Mouse (Mus musculus) megakaryocyte-erythroid progenitor cell, adult 5-6 weeks (primary cell): ENCODE measurements around the gene 1810013L24Rik. TPM values are rescaled to one million over a fixed set of nuclear protein-coding genes. Genes with fewer than 3 reads are reported as not detected.

Source experiments
- ATAC-seq: replicated peaks from 2 replicates; pipeline ENCODE4 v1.8.0; 2016; ENCODE audit warnings: mild to moderate bottlenecking, inconsistent platforms; ENCODE audit not compliant: severe bottlenecking, poor library complexity, low FRiP score, low TSS enrichment
- total RNA-seq, 2 experiments: library from RNA; stranded (forward) in 1 of 2; stranded (reverse) in 1 of 2; fragments of 200-1000, 215-1000 nt in 1 of 2; fragments of >200 nt in 1 of 2; fragmentation: Nextera tagmentation in 1 of 2; gene quantifications; 2 replicates each; pipeline ENCODE4 v1.2.3; 2014 to 2017

The 1810013L24Rik gene
- total RNA-seq, 2 experiments from 2014 or later, result 45.2 to 45.7 TPM

DNA sequence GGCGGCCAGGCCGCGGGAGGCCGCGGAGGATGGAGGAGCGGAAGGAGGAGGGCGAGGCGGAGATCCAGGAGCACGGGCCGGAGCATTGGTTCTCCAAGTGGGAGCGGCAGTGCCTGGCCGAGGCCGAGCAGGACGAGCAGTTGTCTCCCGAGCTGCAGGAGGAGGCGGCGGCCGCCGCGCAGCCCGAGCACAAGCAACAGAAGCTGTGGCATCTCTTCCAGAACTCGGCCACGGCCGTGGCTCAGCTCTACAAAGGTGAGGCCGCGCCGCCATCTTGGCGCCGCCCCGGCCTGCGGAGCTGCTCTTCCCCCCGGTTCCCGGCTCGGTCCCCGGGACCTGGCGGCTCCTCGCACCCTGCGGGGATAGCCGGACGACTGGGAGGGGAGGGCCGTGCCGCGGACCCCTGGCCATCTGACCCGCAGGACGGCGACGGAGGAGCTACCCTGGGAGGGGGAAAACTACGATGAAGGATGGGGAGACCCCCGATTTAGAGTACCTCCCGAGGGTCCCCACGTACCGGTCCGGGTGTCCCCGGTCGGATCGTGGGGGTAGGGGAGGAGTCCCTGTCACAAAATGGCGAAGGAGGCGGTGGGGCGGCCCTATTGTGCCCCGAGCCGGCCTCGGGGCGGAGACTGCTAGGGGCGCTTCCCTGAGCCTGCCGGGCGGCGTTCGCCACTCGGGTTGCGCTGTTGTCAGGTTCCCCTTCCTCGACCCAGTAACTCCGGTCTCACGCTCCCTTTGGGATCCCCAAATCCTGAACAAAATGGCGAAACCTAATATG is 721 bp downstream of the 1810013L24Rik start:
- ATAC-seq, result peak; percentile 53

DNA sequence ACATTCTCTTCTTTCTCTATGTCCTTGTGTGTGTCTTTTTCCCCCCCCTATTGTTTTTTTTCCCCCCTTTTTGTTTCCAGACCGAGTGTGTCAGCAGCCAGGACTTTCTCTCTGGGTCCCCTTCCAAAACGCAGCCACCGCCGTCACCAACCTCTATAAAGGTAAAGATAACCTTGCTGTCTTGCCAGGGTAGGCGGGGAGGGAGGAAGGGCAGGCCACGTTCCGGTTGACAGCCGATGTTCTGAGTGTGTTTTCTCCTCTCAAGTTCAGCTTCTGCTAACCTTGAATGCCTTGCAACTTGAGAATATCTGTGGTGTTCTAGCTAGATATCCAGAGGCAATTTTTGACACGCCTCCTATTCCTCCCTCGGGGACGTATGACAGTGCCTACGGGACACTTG is 1.3 kb downstream of the 1810013L24Rik start:
- no peak for ATAC-seq

DNA sequence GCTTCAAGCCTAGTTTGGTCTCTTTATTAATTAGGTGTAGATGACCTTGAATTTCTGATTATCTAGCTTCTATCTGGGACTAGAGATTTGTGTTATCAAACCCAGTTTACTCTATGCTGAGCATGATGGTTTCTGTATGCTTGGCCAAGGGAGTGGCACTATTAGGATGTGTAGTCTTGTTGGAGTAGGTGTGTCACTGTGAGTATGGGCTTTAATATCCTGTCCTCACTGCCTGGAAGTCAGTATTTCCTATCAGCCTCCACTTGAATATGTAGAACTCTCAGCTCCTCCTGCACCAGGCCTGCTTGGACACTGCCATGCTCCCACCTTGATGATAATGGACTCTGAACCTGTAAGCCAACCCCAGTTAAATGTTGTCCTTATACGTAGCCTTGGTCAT is 7.0 kb downstream of the 1810013L24Rik start:
- ATAC-seq, result no peak

DNA sequence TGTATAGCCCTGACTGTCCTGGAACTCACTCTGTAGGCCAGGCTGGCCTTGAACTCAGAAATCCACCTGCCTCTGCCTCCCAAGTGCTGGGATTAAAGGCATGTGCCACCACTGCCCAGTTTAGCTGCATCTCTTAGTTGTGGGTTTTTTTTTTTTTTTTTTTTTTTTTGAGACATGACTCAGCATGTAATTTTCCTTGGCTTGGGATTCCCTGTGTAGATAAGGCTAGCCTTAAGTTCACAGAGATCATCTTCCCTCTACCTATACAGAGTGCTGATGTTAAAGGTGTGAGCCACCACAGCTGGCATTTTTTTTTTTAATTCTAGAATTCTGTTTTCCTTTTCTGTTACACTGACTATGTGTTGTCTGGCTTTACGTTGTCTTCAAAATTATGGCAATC is 7.7 kb downstream of the 1810013L24Rik start:
- 0 out of 2 replicates have a peak, but pooled peaks have one; percentile 14 for ATAC-seq

DNA sequence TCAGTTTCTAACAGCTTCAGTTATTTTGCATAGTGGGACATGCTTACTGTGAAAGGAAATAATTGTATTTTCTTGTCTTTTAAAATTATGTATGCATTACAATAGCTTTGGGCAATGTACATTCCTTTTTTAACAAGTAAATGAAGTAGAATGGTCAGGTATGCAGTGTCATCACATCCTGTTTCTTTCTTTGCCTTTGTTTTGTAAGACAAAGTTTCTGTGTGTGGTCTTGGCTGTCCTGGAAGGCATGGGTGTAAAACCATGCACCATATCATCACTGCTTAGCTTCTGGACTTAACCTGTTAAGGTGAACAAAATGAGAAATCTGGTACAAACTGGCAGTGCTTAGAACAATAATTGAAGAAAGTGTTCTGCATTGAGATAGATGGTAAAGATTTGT is 9.0 kb downstream of the 1810013L24Rik start:
- no peak for ATAC-seq

DNA sequence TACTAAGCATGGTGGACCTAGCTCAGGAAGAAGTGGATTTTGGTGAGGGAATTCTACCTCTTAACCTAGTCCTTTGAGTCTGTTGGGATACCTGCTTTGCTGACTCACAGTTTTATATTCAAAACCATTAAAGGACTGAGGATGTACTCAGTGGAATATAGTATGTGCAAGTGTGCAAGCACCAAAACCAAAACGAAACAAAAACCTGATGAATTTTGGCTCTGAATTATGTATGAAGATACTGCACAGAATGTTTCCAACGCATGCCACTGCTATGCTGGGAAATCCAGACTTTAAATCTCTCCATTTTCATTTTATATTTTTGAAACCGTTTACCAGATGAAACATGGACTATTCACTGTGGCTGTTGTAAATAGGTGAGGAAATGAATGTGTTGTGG is 10.7 kb downstream of the 1810013L24Rik start:
- no peak for ATAC-seq

DNA sequence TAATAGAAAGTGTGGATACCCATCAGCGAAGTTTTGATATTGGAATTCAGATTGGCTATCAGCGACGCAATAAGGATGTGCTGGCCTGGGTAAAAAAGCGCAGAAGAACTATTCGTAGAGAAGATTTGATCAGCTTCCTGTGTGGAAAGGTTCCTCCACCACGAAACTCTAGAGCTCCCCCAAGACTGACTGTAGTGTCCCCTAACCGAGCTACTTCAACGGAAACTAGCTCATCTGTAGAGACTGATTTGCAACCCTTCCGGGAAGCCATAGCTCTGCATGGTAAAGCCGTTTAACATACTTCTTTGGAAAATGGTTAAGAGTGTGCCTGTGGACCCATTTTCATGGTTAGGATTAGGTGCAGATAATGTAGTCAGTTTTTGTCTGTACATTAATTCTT is 13.1 kb downstream of the 1810013L24Rik start:
- ATAC-seq, result no peak

DNA sequence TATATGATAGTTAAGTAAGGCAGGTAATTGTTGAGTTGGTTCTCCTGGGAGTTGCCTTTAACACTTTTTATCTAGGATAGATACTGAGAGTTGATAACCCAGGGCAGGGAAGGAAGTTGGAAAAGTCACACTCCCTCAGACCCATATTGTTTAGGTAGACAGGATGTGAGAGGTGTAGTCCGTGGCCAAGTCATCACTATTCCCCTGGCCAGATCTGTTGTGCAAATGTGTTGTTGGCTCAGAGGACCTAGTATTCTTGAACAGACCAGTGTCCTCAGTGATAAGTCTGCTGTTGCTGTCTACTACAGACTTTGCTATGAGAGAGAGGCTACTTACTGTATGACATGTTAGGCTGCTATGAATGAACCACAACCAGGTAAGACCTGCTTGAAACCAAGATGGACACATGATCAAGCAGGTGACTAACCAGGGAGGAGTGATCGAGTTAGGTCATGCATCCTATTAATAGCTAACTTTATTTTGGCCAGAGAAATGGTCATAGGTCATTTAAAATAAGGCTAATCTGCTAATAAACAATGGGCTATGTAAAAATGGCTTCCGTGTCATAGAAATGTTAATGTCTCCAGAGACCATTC is 13.8 kb downstream of the 1810013L24Rik start:
- ATAC-seq, result no peak

DNA sequence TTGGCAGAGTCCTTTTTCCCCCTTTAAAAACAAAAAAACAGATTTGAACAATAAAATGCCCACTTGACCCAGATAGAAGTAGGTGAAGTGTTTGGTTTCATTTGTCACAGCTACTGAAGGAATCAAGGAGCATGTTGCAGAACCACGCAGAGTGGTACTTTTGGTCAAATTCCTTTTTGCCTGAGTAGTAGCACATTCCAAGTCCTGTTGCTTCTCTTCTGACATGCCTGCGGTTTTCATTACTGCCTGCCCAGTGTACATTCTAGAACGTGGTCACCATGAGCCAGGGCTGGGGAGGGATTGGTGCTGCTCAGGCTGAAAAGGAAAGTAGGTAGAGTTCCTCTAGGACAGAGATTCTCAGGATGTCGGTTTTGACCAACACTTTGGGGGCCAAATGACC is 16.1 kb downstream of the 1810013L24Rik start:
- ATAC-seq, result no peak

DNA sequence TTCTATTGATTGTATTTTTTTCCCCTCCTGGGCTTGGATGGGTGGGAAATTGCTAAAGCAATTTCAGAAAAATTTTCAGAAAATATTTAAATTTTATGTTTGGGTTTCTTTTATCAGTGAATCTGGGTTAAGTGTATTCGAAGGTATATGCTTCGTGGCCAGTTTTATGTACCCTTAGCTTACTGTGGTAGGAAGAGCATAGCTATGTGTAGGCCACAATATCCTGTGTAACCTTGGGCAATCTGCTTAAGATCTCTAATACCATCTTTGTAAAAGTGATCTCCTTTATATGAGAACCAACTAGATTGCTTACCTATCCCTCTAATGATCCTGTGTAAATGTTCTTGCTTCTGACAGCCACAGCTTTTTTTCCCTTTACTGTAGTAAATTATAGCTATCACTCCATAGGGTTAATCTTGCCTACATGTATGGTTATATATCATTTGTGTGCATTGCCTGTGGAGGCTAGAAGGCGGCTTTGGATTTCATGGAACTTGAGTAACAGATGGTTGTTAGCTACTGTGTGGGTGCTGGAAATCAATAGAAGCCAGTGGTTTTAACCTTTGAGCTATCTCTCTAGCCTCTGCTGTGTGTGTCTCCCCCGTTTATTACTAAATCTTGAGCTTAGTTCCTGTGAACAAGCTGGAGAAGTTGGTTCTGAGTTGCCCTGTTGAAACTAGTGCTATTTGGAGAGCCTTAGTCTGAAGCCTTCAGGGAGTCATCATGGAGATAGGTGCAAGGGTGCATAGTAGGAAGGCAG is 18.6 kb downstream of the 1810013L24Rik start:
- no peak for ATAC-seq

DNA sequence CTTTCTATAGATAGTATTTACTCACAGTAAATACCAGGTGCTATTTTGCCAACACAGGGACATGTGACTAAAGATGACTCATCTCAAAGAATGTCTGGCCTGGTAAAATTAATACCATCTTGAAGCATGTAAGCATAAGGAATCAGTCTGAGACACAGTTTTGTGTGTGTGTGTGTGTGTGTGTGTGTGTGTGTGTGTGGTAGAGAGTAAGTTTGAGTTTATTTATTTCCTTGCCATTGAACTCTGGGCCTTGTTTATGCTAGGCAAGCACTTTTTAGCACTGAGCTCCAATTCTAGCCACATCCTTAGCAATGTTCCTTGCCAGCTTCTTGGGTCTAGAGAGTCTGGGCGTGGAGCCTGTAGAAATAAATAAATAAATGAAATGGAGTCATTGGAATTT is 20.0 kb downstream of the 1810013L24Rik start:
- ATAC-seq, result no peak

DNA sequence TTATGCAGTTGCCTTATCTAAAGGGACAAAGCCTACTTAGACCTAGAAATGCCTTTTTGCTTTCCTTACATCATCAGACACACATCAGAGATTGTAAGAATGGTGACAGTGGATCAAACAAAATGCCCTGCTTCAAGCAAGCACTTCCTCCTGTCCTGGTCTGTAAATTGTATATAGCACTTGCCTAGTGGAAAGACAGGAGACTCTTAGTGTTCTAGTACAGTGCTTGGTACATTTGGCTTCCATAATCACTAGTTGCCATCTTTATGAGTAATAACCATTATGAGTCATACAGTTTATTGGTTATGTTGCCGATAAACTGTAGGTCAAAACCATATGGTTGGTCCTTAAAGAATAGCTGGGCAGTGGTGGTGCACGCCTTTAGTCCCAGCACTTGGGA is 25.2 kb downstream of the 1810013L24Rik start:
- no peak for ATAC-seq

DNA sequence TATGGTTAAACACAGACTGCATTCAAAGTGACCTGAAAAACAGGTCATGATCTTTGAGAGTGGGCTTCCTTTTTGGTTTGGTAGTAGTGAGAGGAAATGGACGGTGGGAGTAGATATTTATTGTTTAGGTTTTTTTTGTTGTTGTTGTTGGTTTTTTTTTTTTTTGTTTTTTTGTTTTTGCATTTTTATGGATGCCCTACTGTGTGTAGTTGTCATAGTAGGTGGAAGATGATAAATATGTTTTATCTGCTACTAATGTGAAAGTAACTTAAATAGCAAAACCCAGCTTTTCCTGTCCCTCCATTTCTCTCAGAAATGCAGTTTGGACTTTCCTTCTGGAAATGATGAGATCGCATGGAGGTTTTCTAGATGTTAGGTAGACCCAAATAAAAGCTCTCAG is 26.9 kb downstream of the 1810013L24Rik start:
- no peak for ATAC-seq

DNA sequence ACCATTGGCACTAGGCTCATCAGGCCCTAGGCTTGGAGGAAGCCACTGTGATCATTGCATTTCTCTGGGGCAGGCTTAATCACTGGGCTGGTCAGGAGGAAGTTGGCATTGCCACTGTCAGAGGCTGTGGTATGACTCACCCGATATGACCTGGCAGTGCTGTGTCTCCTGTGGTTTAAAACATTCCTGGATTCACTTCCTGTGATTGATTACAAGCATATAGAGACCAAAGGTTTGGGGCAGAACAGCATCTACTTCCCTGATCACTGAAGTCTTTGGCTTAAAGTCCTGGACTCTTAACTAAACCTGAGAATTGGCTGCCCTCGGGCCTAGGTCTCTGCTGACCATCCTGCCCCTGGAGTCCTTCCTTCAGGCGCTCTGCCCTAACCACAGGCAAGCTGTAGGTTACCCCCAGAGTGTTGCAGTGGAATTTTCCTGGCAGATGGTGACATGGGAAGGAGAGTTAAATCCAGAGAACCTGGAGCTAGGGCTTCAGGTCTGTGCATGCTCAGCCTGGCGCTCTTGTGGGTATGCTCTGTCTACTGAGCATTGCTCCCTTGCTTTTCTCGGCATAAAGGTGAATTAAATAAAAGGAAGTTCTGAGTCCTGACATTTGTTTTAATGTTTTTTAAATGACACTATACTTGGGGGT is 32.6 kb downstream of the 1810013L24Rik start:
- ATAC-seq, result peak; percentile 35; the same call in 1 of the 2 replicates

DNA sequence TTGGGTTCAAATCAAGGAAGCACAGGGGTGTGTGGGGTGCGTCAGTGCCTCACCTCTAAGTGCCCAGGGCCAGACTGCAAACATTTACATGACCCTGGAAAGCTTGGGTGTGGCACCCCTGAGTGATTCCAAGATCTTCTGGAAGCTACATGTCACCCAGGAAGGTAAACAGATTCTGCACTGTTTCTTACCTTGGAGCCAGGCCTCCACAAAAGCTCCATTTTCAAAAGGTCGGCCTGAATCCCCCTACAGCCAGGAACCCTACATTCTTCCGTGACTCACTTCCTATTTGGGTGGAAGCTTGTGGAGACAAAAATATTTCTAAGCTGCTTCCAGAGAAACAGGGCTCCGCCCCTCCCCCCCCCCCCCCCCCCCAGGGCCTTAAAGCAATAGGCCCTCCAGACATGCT is 34.3 kb downstream of the 1810013L24Rik start:
- no peak for ATAC-seq

DNA sequence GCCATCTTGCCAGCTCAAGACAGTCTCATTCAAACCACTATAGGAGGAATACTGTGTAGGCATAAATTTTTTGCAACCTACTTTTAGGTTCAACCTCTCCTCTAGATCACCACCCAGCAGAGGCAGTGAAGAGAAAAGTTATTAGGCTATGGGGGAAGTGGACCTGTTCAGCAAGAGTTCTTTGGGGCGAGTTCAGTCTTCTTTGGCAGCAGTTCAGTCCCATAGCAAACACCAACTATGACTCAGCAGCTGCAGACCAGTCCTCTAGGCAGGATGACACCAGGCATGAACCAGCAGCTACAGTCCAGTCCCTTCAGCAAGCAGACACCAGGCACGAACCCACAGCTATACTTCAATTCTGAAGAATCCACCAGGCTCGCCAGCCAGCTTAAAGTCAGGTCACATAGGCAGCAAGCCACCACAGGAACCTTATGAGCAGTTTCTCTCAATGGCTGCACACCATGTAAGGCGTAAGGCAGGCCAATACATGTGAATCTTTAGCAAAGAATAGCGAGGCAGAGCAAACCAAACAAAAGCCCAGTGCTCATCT is 37.6 kb downstream of the 1810013L24Rik start:
- no peak for ATAC-seq

DNA sequence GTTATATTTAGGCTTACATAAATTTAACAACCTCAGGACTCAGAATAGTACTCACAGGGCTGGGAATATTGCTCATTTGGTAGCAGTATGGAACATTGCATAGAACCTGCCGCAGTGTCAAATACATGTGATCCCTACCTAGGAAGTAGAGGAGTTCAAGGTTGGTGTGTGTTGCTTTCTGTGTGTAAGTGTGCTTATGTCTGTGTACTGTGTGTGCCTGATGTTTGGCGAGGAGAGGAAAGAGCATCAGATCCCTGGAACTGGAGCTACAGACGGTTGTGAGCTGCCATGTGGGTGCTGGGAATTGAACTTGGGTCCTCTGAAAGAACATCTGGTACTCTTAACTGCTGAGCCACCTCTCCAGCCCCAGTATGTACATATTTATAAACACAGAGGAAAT is 38.6 kb downstream of the 1810013L24Rik start:
- ATAC-seq, result no peak

DNA sequence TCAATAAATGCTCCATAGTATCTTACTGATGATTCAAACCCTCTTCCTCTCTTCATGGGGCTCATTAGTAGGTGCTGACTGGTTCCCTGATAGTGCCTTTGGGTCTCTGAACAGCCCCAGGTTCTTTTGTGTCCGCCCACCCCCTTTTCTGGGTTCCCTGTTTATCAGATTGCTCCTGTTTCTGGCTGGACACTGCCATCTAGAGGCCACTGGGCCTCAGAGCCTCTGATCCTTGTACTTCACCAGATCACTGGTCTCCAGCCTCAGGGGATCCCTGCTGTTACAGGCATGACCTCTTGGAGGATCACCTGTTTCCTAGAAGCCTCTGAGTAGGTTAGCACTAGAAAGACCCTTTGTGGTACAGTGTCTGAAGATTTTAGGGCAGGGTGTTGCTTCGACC is 39.8 kb downstream of the 1810013L24Rik start:
- peak; percentile 91 for ATAC-seq

DNA sequence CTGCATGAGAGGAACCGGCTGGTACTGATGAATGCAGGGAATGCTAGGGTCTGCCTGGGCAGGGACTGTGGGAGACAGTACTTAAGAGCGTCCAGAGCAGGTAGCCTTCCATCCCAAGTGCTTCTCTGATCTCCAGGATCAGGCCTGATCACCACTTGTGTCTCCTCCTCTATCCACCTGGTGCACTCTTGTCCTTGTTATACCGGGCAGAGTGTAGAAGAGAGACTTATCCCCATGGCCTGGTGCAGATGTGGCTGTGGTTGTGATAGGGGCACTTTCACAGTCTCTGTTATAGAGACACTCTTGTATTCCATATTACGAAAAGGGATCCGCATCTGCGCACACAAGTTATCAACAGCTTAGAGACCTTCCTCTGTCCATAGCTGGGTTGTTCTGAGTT is 41.5 kb downstream of the 1810013L24Rik start:
- ATAC-seq, result no peak

DNA sequence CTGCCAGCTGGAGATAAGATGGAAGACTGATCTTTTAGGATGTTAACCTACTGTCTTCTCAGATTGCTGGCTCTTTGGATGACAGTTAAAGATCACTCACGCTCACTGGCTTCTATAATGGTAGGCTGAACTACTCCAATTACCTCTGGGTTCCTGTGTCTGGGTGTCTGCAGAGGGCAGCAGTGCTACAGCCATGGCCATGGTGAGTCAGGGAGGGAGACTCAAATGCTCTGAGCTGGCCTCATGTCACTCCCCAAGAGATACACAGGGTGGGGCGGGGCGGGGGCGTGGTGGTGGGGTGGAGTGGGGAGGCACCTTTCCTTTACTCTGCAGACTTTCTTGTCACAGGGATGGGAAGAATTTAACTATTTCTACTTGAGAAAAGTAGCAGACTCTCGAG is 42.1 kb downstream of the 1810013L24Rik start:
- peak; percentile 62 for ATAC-seq
